Mouse (Mus musculus): ENCODE results near the gene Utrn.

- TF ChIP-seq CTCF (IDR thresholded peaks at IDR 0.05; ENCODE audit: low read depth) (no peak), EP300 (IDR thresholded peaks at IDR 0.05; ENCODE audit: low read depth) (no peak)
Observed at GRCm38 (mm10) chr10:12474850-12475621, 394.1 kb downstream of the Utrn start.
